Mouse (Mus musculus) spleen, postnatal 10 days (tissue): ENCODE measurements at regions not wholly inside any gene's neighbourhood (a gene's known extent, or its start where the extent isn't known, plus 50 kb on each side); places are given as distances from the start of the nearest gene placed in this dataset.
A peak's percentile ranks its signal among the peaks of the same experiment; 100 is the strongest.

Source experiments
- DNase-seq, 2 experiments: peaks; one replicate each; pipeline ENCODE4 v3.0.0; 2021 to 2022; ENCODE audit warnings: low spot score in 2 of 2

GRCm38 (mm10) chr9:46467671-46468070 is 147.9 kb upstream of the 4931429L15Rik start:
- no peak for DNase-seq

GRCm38 (mm10) chr9:46462681-46463080 is 142.9 kb upstream of the 4931429L15Rik start:
- no peak for DNase-seq

- no peak for DNase-seq
These were observed 138.2 kb upstream of the 4931429L15Rik start for GRCm38 (mm10) chr9:46457945-46458344.

GRCm38 (mm10) chr9:46454807-46455610 is 135.2 kb upstream of the 4931429L15Rik start:
- DNase-seq = no peak

GRCm38 (mm10) chr9:46443191-46444095 is 123.7 kb upstream of the 4931429L15Rik start:
- no peak for DNase-seq

GRCm38 (mm10) chr9:46442739-46443181 is 123.0 kb upstream of the 4931429L15Rik start:
- DNase-seq = no peak

- DNase-seq = no peak
These were observed 120.4 kb upstream of the 4931429L15Rik start for GRCm38 (mm10) chr9:46440226-46440625.

GRCm38 (mm10) chr9:46434700-46435099 is 114.9 kb upstream of the 4931429L15Rik start:
- DNase-seq = no peak

- DNase-seq = no peak
These were observed 113.9 kb upstream of the 4931429L15Rik start for GRCm38 (mm10) chr9:46433716-46434115.

- DNase-seq = no peak
These were observed 111.3 kb upstream of the 4931429L15Rik start for GRCm38 (mm10) chr9:46431053-46431452.

GRCm38 (mm10) chr9:46423184-46423967 is 103.6 kb upstream of the 4931429L15Rik start:
- no peak for DNase-seq

GRCm38 (mm10) chr9:46421688-46422274 is 102.0 kb upstream of the 4931429L15Rik start:
- DNase-seq = no peak

GRCm38 (mm10) chr9:46411686-46412085 is 91.9 kb upstream of the 4931429L15Rik start:
- DNase-seq = no peak

- DNase-seq = no peak
These were observed 89.0 kb upstream of the 4931429L15Rik start for GRCm38 (mm10) chr9:46408776-46409175.

- DNase-seq = no peak
These were observed 86.8 kb upstream of the 4931429L15Rik start for GRCm38 (mm10) chr9:46406606-46407005.

GRCm38 (mm10) chr9:46396591-46396990 is 76.8 kb upstream of the 4931429L15Rik start:
- DNase-seq = no peak

GRCm38 (mm10) chr9:46395156-46395765 is 75.5 kb upstream of the 4931429L15Rik start:
- DNase-seq = no peak

GRCm38 (mm10) chr9:46394239-46394638 is 74.5 kb upstream of the 4931429L15Rik start:
- no peak for DNase-seq

- DNase-seq = peak; percentile 26 to 58
These were observed 73.0 kb upstream of the 4931429L15Rik start for GRCm38 (mm10) chr9:46392641-46393321.

- no peak for DNase-seq
These were observed 70.0 kb upstream of the 4931429L15Rik start for GRCm38 (mm10) chr9:46389741-46390140.
